In genomic region chr2:155985776-155986175, GRCm38 (mm10) we compare ENCODE assay signal across 27 mouse cellular contexts. TPM values are rescaled to one million over a fixed set of nuclear protein-coding genes. Genes with fewer than 3 reads are reported as not detected.
A peak's percentile ranks its signal among the peaks of the same experiment; 100 is the strongest.
DNase-seq lines count a peak whose midpoint lies in the region; ATAC-seq and TF ChIP-seq lines count a peak whose summit lies in the region.
"Had no signal": no experiment of that assay in that cellular context is flagged by ENCODE, and none has a peak within 500 bp of the region (broad histone marks: within the 10 kb centered on the region; RNA-seq: fewer than 3 reads in every experiment).

No protein-coding gene starts in this region.

- H3K36me3 ChIP-seq in heart, embryonic 16.5 days (ENCODE audit: control insufficient read depth, insufficient read depth) = peaks cover 51% of the 10 kb centered on the region
- H3K36me3 ChIP-seq in heart, adult 2 months (ENCODE audit: control insufficient read depth, insufficient read depth, low read length) = no peaks in the 10 kb centered on the region
- peaks cover 100% of the 10 kb centered on the region for H3K36me3 ChIP-seq in neural tube, embryonic 13.5 days
- peaks cover 93% of the 10 kb centered on the region for H3K36me3 ChIP-seq in neural tube, embryonic 15.5 days
- H3K36me3 ChIP-seq in forebrain, embryonic 15.5 days = peaks cover 99% of the 10 kb centered on the region

- no peak overlapping the region for H3K4me2 ChIP-seq in heart, embryonic 16.5 days (ENCODE audit: low read depth, low read length)
- H3K4me2 ChIP-seq in neural tube, embryonic 13.5 days = no peak overlapping the region
- no peak overlapping the region for H3K4me2 ChIP-seq in neural tube, embryonic 15.5 days
- no peak overlapping the region for H3K4me2 ChIP-seq in forebrain, embryonic 15.5 days (replicated peaks)
- H3K4me2 ChIP-seq: embryonic facial prominence, embryonic 12.5 days; heart, embryonic 12.5 days; hindbrain, embryonic 13.5 days had no signal

- H3K9ac ChIP-seq in heart, embryonic 16.5 days (ENCODE audit: low read length) = no peak overlapping the region
- H3K9ac ChIP-seq in heart, adult 2 months (ENCODE audit: low read depth, low read length) = no peak overlapping the region
- 0 out of 2 replicates have a peak overlapping the region, but pooled peaks have one; percentile 1 for H3K9ac ChIP-seq in neural tube, embryonic 13.5 days
- H3K9ac ChIP-seq in neural tube, embryonic 15.5 days (replicated peaks) = no peak overlapping the region
- H3K9ac ChIP-seq in forebrain, embryonic 15.5 days (replicated peaks) = no peak overlapping the region
- H3K9ac ChIP-seq: embryonic facial prominence, embryonic 12.5 days; heart, embryonic 12.5 days; hindbrain, embryonic 13.5 days had no signal

- no peaks in the 10 kb centered on the region for H3K79me2 ChIP-seq in heart, adult 2 months (replicated peaks; ENCODE audit: control insufficient read depth, insufficient read depth, low read length)

- H3K4me1 ChIP-seq in heart, embryonic 16.5 days (ENCODE audit: control insufficient read depth, insufficient read depth, low read length) = 0 out of 2 replicates have a peak, but pooled peaks cover 4% of the 10 kb centered on the region
- no peaks in the 10 kb centered on the region for H3K4me1 ChIP-seq in heart, adult 2 months (ENCODE audit: control insufficient read depth, insufficient read depth, low read length)
- H3K4me1 ChIP-seq in neural tube, embryonic 13.5 days (replicated peaks) = no peaks in the 10 kb centered on the region
- no peaks in the 10 kb centered on the region for H3K4me1 ChIP-seq in neural tube, embryonic 15.5 days
- no peaks in the 10 kb centered on the region for H3K4me1 ChIP-seq in forebrain, embryonic 15.5 days
- H3K4me1 ChIP-seq: embryonic facial prominence, embryonic 12.5 days; hindbrain, embryonic 13.5 days had no signal

- H3K27me3 ChIP-seq in heart, embryonic 16.5 days (ENCODE audit: control insufficient read depth, insufficient read depth, low read length) = no peaks in the 10 kb centered on the region
- H3K27me3 ChIP-seq in heart, adult 2 months (ENCODE audit: control insufficient read depth, insufficient read depth, low read length) = no peaks in the 10 kb centered on the region
- no peaks in the 10 kb centered on the region for H3K27me3 ChIP-seq in neural tube, embryonic 13.5 days
- H3K27me3 ChIP-seq in neural tube, embryonic 15.5 days (replicated peaks) = no peaks in the 10 kb centered on the region
- no peaks in the 10 kb centered on the region for H3K27me3 ChIP-seq in forebrain, embryonic 15.5 days
- H3K27me3 ChIP-seq: embryonic facial prominence, embryonic 12.5 days; heart, embryonic 12.5 days; hindbrain, embryonic 13.5 days had no signal

- ATAC-seq in heart, embryonic 16.5 days (replicated peaks; ENCODE audit: extremely low read depth, insufficient read depth, low FRiP score) = peak; percentile 47
- no peak for ATAC-seq in neural tube, embryonic 13.5 days (ENCODE audit: low read depth)
- no peak for ATAC-seq in neural tube, embryonic 15.5 days (ENCODE audit: low FRiP score)
- no peak for ATAC-seq in forebrain, embryonic 15.5 days (replicated peaks)
- ATAC-seq: CD4-positive, CD25-positive, alpha-beta regulatory T cell, adult 4 months; forebrain, embryonic 16.5 days; hindbrain, postnatal 0 days had no signal

- H3K9me3 ChIP-seq in heart, embryonic 16.5 days (replicated peaks; ENCODE audit: control insufficient read depth, low read length) = no peaks in the 10 kb centered on the region
- H3K9me3 ChIP-seq in neural tube, embryonic 13.5 days = no peaks in the 10 kb centered on the region
- H3K9me3 ChIP-seq in neural tube, embryonic 15.5 days (replicated peaks) = no peaks in the 10 kb centered on the region
- no peaks in the 10 kb centered on the region for H3K9me3 ChIP-seq in forebrain, embryonic 15.5 days
- H3K9me3 ChIP-seq: embryonic facial prominence, embryonic 12.5 days; G1E; heart, embryonic 12.5 days; hindbrain, embryonic 13.5 days had no signal

- H3K27ac ChIP-seq in heart, embryonic 16.5 days (ENCODE audit: low read length) = no peak overlapping the region; the same call in 1 of the 2 replicates
- H3K27ac ChIP-seq in heart, adult 2 months = no peak overlapping the region
- no peak overlapping the region for H3K27ac ChIP-seq in neural tube, embryonic 13.5 days (replicated peaks)
- no peak overlapping the region for H3K27ac ChIP-seq in neural tube, embryonic 15.5 days (replicated peaks)
- H3K27ac ChIP-seq in forebrain, embryonic 15.5 days (replicated peaks) = no peak overlapping the region
- H3K27ac ChIP-seq: embryonic facial prominence, embryonic 12.5 days; hindbrain, embryonic 13.5 days; hindbrain, postnatal 0 days had no signal

- intact Hi-C loops in heart, adult 2 months (cut with DNase I) = no loop called here

- TF ChIP-seq EP300 in heart, adult 2 months (IDR thresholded peaks at IDR 0.05; ENCODE audit: insufficient read depth, low read depth, low read length) = no peak

- no peak overlapping the region for H3K4me3 ChIP-seq in heart, embryonic 16.5 days (ENCODE audit: low read length)
- H3K4me3 ChIP-seq in heart, adult 2 months = no peak overlapping the region
- H3K4me3 ChIP-seq in neural tube, embryonic 13.5 days = no peak overlapping the region
- no peak overlapping the region for H3K4me3 ChIP-seq in neural tube, embryonic 15.5 days (replicated peaks)
- H3K4me3 ChIP-seq in forebrain, embryonic 15.5 days = no peak overlapping the region
- H3K4me3 ChIP-seq: embryonic facial prominence, embryonic 12.5 days; heart, embryonic 12.5 days; hindbrain, embryonic 13.5 days had no signal

- no peak for TF ChIP-seq CTCF in heart, adult 2 months (IDR thresholded peaks at IDR 0.05)

- WGBS in heart, embryonic 16.5 days = 90% methylated on average over 7 of the region's 7 CpGs
- WGBS in heart, adult 2 months = 93% methylated on average over 7 of the region's 7 CpGs
- WGBS in neural tube, embryonic 13.5 days = 92% methylated on average over 7 of the region's 7 CpGs
- 94% methylated on average over 7 of the region's 7 CpGs for WGBS in neural tube, embryonic 15.5 days
- WGBS in forebrain, embryonic 15.5 days = 92% methylated on average over 7 of the region's 7 CpGs

- no peak for TF ChIP-seq POLR2A in heart, adult 2 months (IDR thresholded peaks at IDR 0.05; ENCODE audit: insufficient read depth, low read depth, low read length)

- no peak for DNase-seq in heart, adult 2 months
- DNase-seq in thymus, postnatal 36 days = peak; percentile 79 to 87
- no peak for DNase-seq in ovary, postnatal 14 days (ENCODE audit: low spot score)
- DNase-seq: adrenal gland, postnatal 10 days; B cell, adult 2 months; cerebellum, adult 11-12 months; cerebellum, adult 9-10 months; cerebellum, postnatal 25 days; gastrocnemius, postnatal 10 days; heart, adult 18-20 months; heart, postnatal 10 days; heart, postnatal 4 days had no signal

RNA-seq across cellular contexts. Expression of gene 6430550D23Rik, which starts 22.0 kb away (rescaled TPM):
- polyA plus RNA-seq in heart, embryonic 16.5 days (2015; fragmentation: Nextera tagmentation; extraction: Ambion mirVana) = 0.96 and 1.1 TPM in 2 replicates
- under 1 TPM; 0.55 to 0.61 TPM for total RNA-seq in heart, adult 2 months (2021)
- polyA plus RNA-seq in heart, adult 2 months (2012; rRNA removed) = 0.78 and 2.2 TPM in 2 replicates
- 2.0 and 3.4 TPM in 2 replicates for polyA plus RNA-seq in neural tube, embryonic 13.5 days (2015; fragmentation: Nextera tagmentation; extraction: Ambion mirVana)
- 1.6 and 2.1 TPM in 2 replicates for polyA plus RNA-seq in neural tube, embryonic 15.5 days (2015; fragmentation: Nextera tagmentation; extraction: Ambion mirVana)
- polyA plus RNA-seq in forebrain, embryonic 15.5 days (2015; fragmentation: Nextera tagmentation; extraction: Ambion mirVana) = 1.8 TPM in 2 replicates

RNA-seq across cellular contexts. Expression of gene Ergic3, which starts 22.1 kb away (rescaled TPM):
- polyA plus RNA-seq in heart, embryonic 16.5 days (2015; fragmentation: Nextera tagmentation; extraction: Ambion mirVana) = 143 and 162 TPM in 2 replicates
- 10 to 100 TPM; 60.1 to 67.5 TPM for total RNA-seq in heart, adult 2 months (2021)
- polyA plus RNA-seq in heart, adult 2 months (2012; rRNA removed) = 104 TPM in 2 replicates
- polyA plus RNA-seq in neural tube, embryonic 13.5 days (2015; fragmentation: Nextera tagmentation; extraction: Ambion mirVana) = 341 and 372 TPM in 2 replicates
- polyA plus RNA-seq in neural tube, embryonic 15.5 days (2015; fragmentation: Nextera tagmentation; extraction: Ambion mirVana) = 395 and 438 TPM in 2 replicates
- polyA plus RNA-seq in forebrain, embryonic 15.5 days (2015; fragmentation: Nextera tagmentation; extraction: Ambion mirVana) = 341 and 364 TPM in 2 replicates

RNA-seq across cellular contexts. Expression of gene Cep250, which starts 29.5 kb away (rescaled TPM):
- 6.9 and 9.9 TPM in 2 replicates for polyA plus RNA-seq in heart, embryonic 16.5 days (2015; fragmentation: Nextera tagmentation; extraction: Ambion mirVana)
- total RNA-seq in heart, adult 2 months (2021) = 1 to 10 TPM; 5.3 to 7.4 TPM
- 2.8 and 5.0 TPM in 2 replicates for polyA plus RNA-seq in heart, adult 2 months (2012; rRNA removed)
- 13.6 and 18.6 TPM in 2 replicates for polyA plus RNA-seq in neural tube, embryonic 13.5 days (2015; fragmentation: Nextera tagmentation; extraction: Ambion mirVana)
- 13.4 and 16.7 TPM in 2 replicates for polyA plus RNA-seq in neural tube, embryonic 15.5 days (2015; fragmentation: Nextera tagmentation; extraction: Ambion mirVana)
- 18.9 and 19.2 TPM in 2 replicates for polyA plus RNA-seq in forebrain, embryonic 15.5 days (2015; fragmentation: Nextera tagmentation; extraction: Ambion mirVana)

RNA-seq across cellular contexts. Expression of gene Gdf5, which starts 40.6 kb away (rescaled TPM):
- polyA plus RNA-seq in heart, embryonic 16.5 days (2015; fragmentation: Nextera tagmentation; extraction: Ambion mirVana) = 0.26 and 0.39 TPM in 2 replicates
- total RNA-seq in heart, adult 2 months (2021) = not detected
- 0.16 TPM in 1 of 2 replicates, not detected in the other for polyA plus RNA-seq in heart, adult 2 months (2012; rRNA removed)
- polyA plus RNA-seq in neural tube, embryonic 13.5 days (2015; fragmentation: Nextera tagmentation; extraction: Ambion mirVana) = 1.3 and 2.1 TPM in 2 replicates
- 0.59 and 1.2 TPM in 2 replicates for polyA plus RNA-seq in neural tube, embryonic 15.5 days (2015; fragmentation: Nextera tagmentation; extraction: Ambion mirVana)
- polyA plus RNA-seq in forebrain, embryonic 15.5 days (2015; fragmentation: Nextera tagmentation; extraction: Ambion mirVana) = 2.4 and 4.3 TPM in 2 replicates
- total RNA-seq: heart, postnatal 10 days had no signal
- polyA plus RNA-seq: CD4-positive, CD25-positive, alpha-beta regulatory T cell, adult 4 months; G1E had no signal

RNA-seq across cellular contexts. Expression of gene Gm15557, which starts 45.2 kb away (rescaled TPM):
- not detected in 2 replicates for polyA plus RNA-seq in heart, embryonic 16.5 days (2015; fragmentation: Nextera tagmentation; extraction: Ambion mirVana)
- total RNA-seq in heart, adult 2 months (2021) = not detected
- not detected in 2 replicates for polyA plus RNA-seq in heart, adult 2 months (2012; rRNA removed)
- polyA plus RNA-seq in neural tube, embryonic 13.5 days (2015; fragmentation: Nextera tagmentation; extraction: Ambion mirVana) = not detected in 2 replicates
- not detected in 2 replicates for polyA plus RNA-seq in neural tube, embryonic 15.5 days (2015; fragmentation: Nextera tagmentation; extraction: Ambion mirVana)
- polyA plus RNA-seq in forebrain, embryonic 15.5 days (2015; fragmentation: Nextera tagmentation; extraction: Ambion mirVana) = not detected in 2 replicates
- total RNA-seq: adrenal gland, postnatal 10 days; gastrocnemius, postnatal 10 days; gastrocnemius, postnatal 4 days; heart, adult 18-20 months; heart, postnatal 10 days; heart, postnatal 4 days; hindbrain, postnatal 0 days had no signal
- polyA plus RNA-seq: CD4-positive, CD25-positive, alpha-beta regulatory T cell, adult 4 months; cortical plate, adult 2 months; embryonic facial prominence, embryonic 12.5 days; forebrain, embryonic 11.5 days; forebrain, embryonic 16.5 days; frontal cortex, adult 2 months; heart, embryonic 12.5 days; hindbrain, postnatal 0 days had no signal

Comparison
In these comparisons a context has a peak if more than half of its experiments do, and no peak if none do; other contexts are left out.
1. DNase-seq: peak in thymus, postnatal 36 days (2 of 2); none in heart, adult 2 months (0 of 2) and ovary, postnatal 14 days (single experiment).